Mouse (Mus musculus): ENCODE measurements around the gene Srprb. TPM values are rescaled to one million over a fixed set of nuclear protein-coding genes. Genes with fewer than 3 reads are reported as not detected.

Gene Srprb
- polyA plus RNA-seq, 1 experiment from 2014 or later: 55.8 TPM

- Histone ChIP-seq H3K36me3 (ENCODE audit: control insufficient read depth, insufficient read depth, low read length) (no peaks in the 10 kb centered on the region), H3K4me2 (ENCODE audit: low read length) (no peak overlapping the region)
Measured at GRCm38 (mm10) chr9:103232232-103233005, 30.5 kb upstream of the Srprb start.

GRCm38 (mm10) chr9:103230151-103230951 is 28.4 kb upstream of the Srprb start, which contains the start of the genes Gm20425 and Trf:
Gm20425 (minus strand) TSS chr9:103230307.
Trf (minus strand) TSS chr9:103230444.
- DNase-seq (ENCODE audit: low spot score) (peak; percentile 44), ATAC-seq (peak; percentile 58)
- peaks cover 6% of the 10 kb centered on the region; the same call in 1 of the 2 replicates for H3K4me1 ChIP-seq (ENCODE audit: control insufficient read depth, insufficient read depth, low read length)
- H3K36me3 ChIP-seq (ENCODE audit: control insufficient read depth, insufficient read depth, low read length): no peaks in the 10 kb centered on the region
- H3K27me3 ChIP-seq (replicated peaks; ENCODE audit: control insufficient read depth, insufficient read depth, low read length): no peaks in the 10 kb centered on the region
- H3K4me3 ChIP-seq (ENCODE audit: low read depth, low read length): no peak within 1 kb of the TSS
- H3K9me3 ChIP-seq (replicated peaks; ENCODE audit: control insufficient read depth, low read length): no peaks in the 10 kb centered on the region
- peak within 1 kb of the TSS; percentile 34 for H3K4me2 ChIP-seq (ENCODE audit: low read length)
- peak within 1 kb of the TSS; percentile 29; the same call in 1 of the 2 replicates for H3K9ac ChIP-seq (ENCODE audit: low read length)
- H3K27ac ChIP-seq (ENCODE audit: low read depth, low read length): peak within 1 kb of the TSS; percentile 30; the same call in 1 of the 2 replicates
- 64% methylated on average over 29 of the region's 29 CpGs for WGBS

More at GRCm38 (mm10) chr9:103232232-103233005, 30.5 kb upstream of the Srprb start:
- Histone ChIP-seq H3K4me3 (ENCODE audit: low read depth, low read length) (no peak overlapping the region), H3K4me1 (ENCODE audit: control insufficient read depth, insufficient read depth, low read length) (peaks cover 6% of the 10 kb centered on the region; the same call in 1 of the 2 replicates), H3K27ac (ENCODE audit: low read depth, low read length) (no peak overlapping the region), H3K27me3 (replicated peaks; ENCODE audit: control insufficient read depth, insufficient read depth, low read length) (no peaks in the 10 kb centered on the region), H3K9ac (ENCODE audit: low read length) (no peak overlapping the region), H3K9me3 (replicated peaks; ENCODE audit: control insufficient read depth, low read length) (no peaks in the 10 kb centered on the region)
- DNase-seq (ENCODE audit: low spot score): no peak
- no peak for ATAC-seq
- 86% methylated on average over 7 of the region's 7 CpGs for WGBS

- no peaks in the 10 kb centered on the region for H3K36me3 ChIP-seq (ENCODE audit: control insufficient read depth, insufficient read depth, low read length)
- no peak overlapping the region for H3K9ac ChIP-seq (ENCODE audit: low read length)
- H3K27me3 ChIP-seq (replicated peaks; ENCODE audit: control insufficient read depth, insufficient read depth, low read length): no peaks in the 10 kb centered on the region
- 87% methylated on average over 15 of the region's 15 CpGs for WGBS
- DNase-seq (ENCODE audit: low spot score) (no peak), ATAC-seq (no peak)
- peaks cover 6% of the 10 kb centered on the region; the same call in 1 of the 2 replicates for H3K4me1 ChIP-seq (ENCODE audit: control insufficient read depth, insufficient read depth, low read length)
- no peak overlapping the region for H3K4me3 ChIP-seq (ENCODE audit: low read depth, low read length)
- H3K4me2 ChIP-seq (ENCODE audit: low read length): no peak overlapping the region
- no peak overlapping the region for H3K27ac ChIP-seq (ENCODE audit: low read depth, low read length)
- no peaks in the 10 kb centered on the region for H3K9me3 ChIP-seq (replicated peaks; ENCODE audit: control insufficient read depth, low read length)
Measured at GRCm38 (mm10) chr9:103229037-103229867, 27.3 kb upstream of the Srprb start.

GRCm38 (mm10) chr9:103228370-103229003 is 26.6 kb upstream of the Srprb start:
- no peak overlapping the region for H3K4me2 ChIP-seq (ENCODE audit: low read length)
- H3K9me3 ChIP-seq (replicated peaks; ENCODE audit: control insufficient read depth, low read length): no peaks in the 10 kb centered on the region
- WGBS: 87% methylated on average over 13 of the region's 13 CpGs
- DNase-seq (ENCODE audit: low spot score): no peak
- no peak overlapping the region for H3K4me3 ChIP-seq (ENCODE audit: low read depth, low read length)
- no peaks in the 10 kb centered on the region for H3K27me3 ChIP-seq (replicated peaks; ENCODE audit: control insufficient read depth, insufficient read depth, low read length)
- H3K4me1 ChIP-seq (ENCODE audit: control insufficient read depth, insufficient read depth, low read length): peaks cover 6% of the 10 kb centered on the region; the same call in 1 of the 2 replicates
- no peak overlapping the region for H3K27ac ChIP-seq (ENCODE audit: low read depth, low read length)
- no peaks in the 10 kb centered on the region for H3K36me3 ChIP-seq (ENCODE audit: control insufficient read depth, insufficient read depth, low read length)
- ATAC-seq: no peak
- H3K9ac ChIP-seq (ENCODE audit: low read length): no peak overlapping the region

GRCm38 (mm10) chr9:103227760-103228159 is 25.8 kb upstream of the Srprb start:
- DNase-seq (ENCODE audit: low spot score) (no peak), ATAC-seq (no peak)
- Histone ChIP-seq H3K4me2 (ENCODE audit: low read length) (no peak overlapping the region), H3K36me3 (ENCODE audit: control insufficient read depth, insufficient read depth, low read length) (no peaks in the 10 kb centered on the region), H3K27ac (ENCODE audit: low read depth, low read length) (no peak overlapping the region), H3K4me3 (ENCODE audit: low read depth, low read length) (no peak overlapping the region), H3K9me3 (replicated peaks; ENCODE audit: control insufficient read depth, low read length) (no peaks in the 10 kb centered on the region), H3K27me3 (replicated peaks; ENCODE audit: control insufficient read depth, insufficient read depth, low read length) (no peaks in the 10 kb centered on the region), H3K9ac (ENCODE audit: low read length) (no peak overlapping the region), H3K4me1 (ENCODE audit: control insufficient read depth, insufficient read depth, low read length) (peaks cover 6% of the 10 kb centered on the region; the same call in 1 of the 2 replicates)
- whole genome bisulfite sequencing: 89% methylated on average over 16 of the region's 16 CpGs

- DNase-seq (ENCODE audit: low spot score): no peak
- H3K9me3 ChIP-seq (replicated peaks; ENCODE audit: control insufficient read depth, low read length): no peaks in the 10 kb centered on the region
- 94% methylated on average over 15 of the region's 15 CpGs for WGBS
- no peaks in the 10 kb centered on the region for H3K27me3 ChIP-seq (replicated peaks; ENCODE audit: control insufficient read depth, insufficient read depth, low read length)
- no peak for ATAC-seq
- H3K36me3 ChIP-seq (ENCODE audit: control insufficient read depth, insufficient read depth, low read length): no peaks in the 10 kb centered on the region
- no peak overlapping the region for H3K4me3 ChIP-seq (ENCODE audit: low read depth, low read length)
- H3K9ac ChIP-seq (ENCODE audit: low read length): no peak overlapping the region
- H3K4me1 ChIP-seq (ENCODE audit: control insufficient read depth, insufficient read depth, low read length): peaks cover 6% of the 10 kb centered on the region; the same call in 1 of the 2 replicates
- no peak overlapping the region for H3K27ac ChIP-seq (ENCODE audit: low read depth, low read length)
- no peak overlapping the region for H3K4me2 ChIP-seq (ENCODE audit: low read length)
Measured at GRCm38 (mm10) chr9:103226806-103227205, 24.9 kb upstream of the Srprb start.

GRCm38 (mm10) chr9:103225464-103225863 is 23.5 kb upstream of the Srprb start:
- no peaks in the 10 kb centered on the region for H3K36me3 ChIP-seq (ENCODE audit: control insufficient read depth, insufficient read depth, low read length)
- no peaks in the 10 kb centered on the region for H3K9me3 ChIP-seq (replicated peaks; ENCODE audit: control insufficient read depth, low read length)
- no peak overlapping the region for H3K4me3 ChIP-seq (ENCODE audit: low read depth, low read length)
- no peak overlapping the region for H3K27ac ChIP-seq (ENCODE audit: low read depth, low read length)
- H3K27me3 ChIP-seq (replicated peaks; ENCODE audit: control insufficient read depth, insufficient read depth, low read length): no peaks in the 10 kb centered on the region
- H3K4me1 ChIP-seq (ENCODE audit: control insufficient read depth, insufficient read depth, low read length): peaks cover 4% of the 10 kb centered on the region; the same call in 1 of the 2 replicates
- ATAC-seq (no peak), DNase-seq (ENCODE audit: low spot score) (peak; percentile 8)
- 70% methylated on average over 3 of the region's 3 CpGs for WGBS
- no peak overlapping the region for H3K4me2 ChIP-seq (ENCODE audit: low read length)
- no peak overlapping the region for H3K9ac ChIP-seq (ENCODE audit: low read length)

- no peaks in the 10 kb centered on the region for H3K27me3 ChIP-seq (replicated peaks; ENCODE audit: control insufficient read depth, insufficient read depth, low read length)
- H3K9me3 ChIP-seq (replicated peaks; ENCODE audit: control insufficient read depth, low read length): no peaks in the 10 kb centered on the region
- H3K4me2 ChIP-seq (ENCODE audit: low read length): no peak overlapping the region
- DNase-seq (ENCODE audit: low spot score) (no peak), ATAC-seq (no peak)
- no peak overlapping the region for H3K9ac ChIP-seq (ENCODE audit: low read length)
- WGBS: 97% methylated on average over 7 of the region's 7 CpGs
- no peaks in the 10 kb centered on the region for H3K36me3 ChIP-seq (ENCODE audit: control insufficient read depth, insufficient read depth, low read length)
- H3K4me1 ChIP-seq (ENCODE audit: control insufficient read depth, insufficient read depth, low read length): no peaks in the 10 kb centered on the region
- H3K4me3 ChIP-seq (ENCODE audit: low read depth, low read length): no peak overlapping the region
- no peak overlapping the region for H3K27ac ChIP-seq (ENCODE audit: low read depth, low read length)
Measured at GRCm38 (mm10) chr9:103224721-103225120, 22.8 kb upstream of the Srprb start.

All from forebrain, embryonic 14.5 days (tissue).